Mouse (Mus musculus) retina, embryonic 14.5 days (tissue): ENCODE results near the gene Il1rap.

Experiments
- DNase-seq: peaks from one replicate; pipeline ENCODE4 v3.0.0-alpha.2; 2015; ENCODE audit warnings: low spot score

Gene Il1rap

DNA sequence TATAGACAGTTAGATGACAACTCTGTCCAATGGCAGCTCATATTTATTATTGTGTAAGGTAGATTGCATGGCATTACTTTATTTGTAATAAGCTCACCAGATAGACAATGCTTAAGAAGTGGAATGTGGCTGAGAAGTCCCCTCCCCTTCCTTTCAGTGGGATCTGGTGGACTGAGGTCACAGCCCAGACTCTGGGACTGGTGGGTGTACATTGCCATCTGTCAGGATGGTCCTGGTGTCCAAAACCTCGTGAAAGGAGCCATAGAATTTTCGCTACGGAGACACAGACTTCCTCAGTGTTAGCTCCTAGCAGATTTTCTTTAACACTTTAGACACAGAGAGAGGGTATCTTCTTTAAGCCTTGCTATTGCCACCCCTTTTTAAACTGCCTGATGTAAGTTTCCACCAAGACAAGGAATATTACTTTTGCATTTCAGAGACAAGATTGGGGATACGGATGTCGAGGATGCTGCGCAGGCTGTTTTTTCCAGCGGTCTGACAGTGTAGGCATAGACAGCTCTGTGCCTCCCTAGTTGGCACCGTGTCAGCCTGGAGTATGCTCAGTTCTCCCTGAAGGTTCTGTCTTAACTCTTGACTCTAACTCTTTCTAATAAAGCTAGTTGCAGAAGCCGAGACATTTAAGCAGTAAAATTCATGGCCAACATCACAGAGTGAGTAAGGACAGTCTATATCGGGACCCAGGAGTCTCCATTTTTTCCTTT, 31.2 kb downstream of the Il1rap start:
- DNase-seq = no peak

DNA sequence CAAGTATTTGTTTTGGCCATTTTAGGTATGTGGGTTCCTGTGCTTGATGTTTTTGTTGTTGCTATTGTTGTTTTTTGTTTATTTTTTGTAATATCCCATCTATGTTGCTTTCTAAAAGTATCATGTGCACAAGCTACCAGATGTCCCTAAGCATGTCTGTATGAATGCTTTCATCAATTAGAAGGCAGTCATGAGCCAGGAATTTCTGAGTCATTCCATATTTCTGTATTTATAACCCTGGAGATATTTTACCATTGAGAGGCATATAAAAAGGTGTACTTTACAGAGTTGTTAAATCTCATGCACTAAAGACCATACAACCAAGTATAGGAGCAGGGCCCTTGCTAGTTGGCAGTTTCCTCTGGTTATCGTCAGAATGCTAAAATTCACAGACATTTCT, 41.6 kb downstream of the Il1rap start:
- DNase-seq = no peak

DNA sequence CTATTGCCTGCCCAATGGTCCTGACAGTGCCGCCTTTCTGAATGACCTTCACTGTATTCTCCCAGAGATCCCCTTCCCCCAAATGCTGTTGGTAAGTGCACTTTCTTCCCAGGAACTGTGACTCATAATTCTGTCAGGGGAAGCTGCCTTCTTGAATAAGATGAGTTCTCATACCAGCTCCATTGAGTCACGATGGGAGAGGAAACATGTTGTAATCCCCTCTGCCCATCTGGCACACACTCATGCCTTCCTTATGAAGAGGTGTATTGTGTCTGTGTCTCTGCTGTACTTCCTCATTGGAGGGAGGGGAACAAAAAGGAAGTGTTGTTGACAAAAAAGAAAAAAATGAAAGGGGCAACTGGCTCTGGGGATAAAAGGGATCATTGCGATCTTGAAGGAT, 44.6 kb downstream of the Il1rap start:
- no peak for DNase-seq

DNA sequence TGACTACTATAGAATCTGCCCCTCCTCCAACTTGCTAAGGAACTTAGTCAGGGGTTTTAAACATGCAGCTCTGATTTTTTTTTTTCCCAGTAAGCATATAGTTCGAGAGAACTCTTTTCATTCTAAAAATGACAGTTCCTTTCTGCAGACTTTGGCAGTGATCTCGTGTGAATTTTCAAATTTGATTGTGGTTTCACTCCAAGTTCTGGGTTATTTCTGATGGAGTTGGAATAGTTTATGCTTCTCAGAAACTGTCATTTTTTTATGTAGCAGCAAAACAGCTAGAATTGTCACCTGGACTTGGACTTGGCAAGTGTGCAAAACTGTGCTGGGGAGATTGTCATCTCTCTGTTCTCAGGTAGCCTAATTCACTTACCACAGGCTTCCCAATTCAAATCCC, 53.3 kb downstream of the Il1rap start:
- DNase-seq = no peak

DNA sequence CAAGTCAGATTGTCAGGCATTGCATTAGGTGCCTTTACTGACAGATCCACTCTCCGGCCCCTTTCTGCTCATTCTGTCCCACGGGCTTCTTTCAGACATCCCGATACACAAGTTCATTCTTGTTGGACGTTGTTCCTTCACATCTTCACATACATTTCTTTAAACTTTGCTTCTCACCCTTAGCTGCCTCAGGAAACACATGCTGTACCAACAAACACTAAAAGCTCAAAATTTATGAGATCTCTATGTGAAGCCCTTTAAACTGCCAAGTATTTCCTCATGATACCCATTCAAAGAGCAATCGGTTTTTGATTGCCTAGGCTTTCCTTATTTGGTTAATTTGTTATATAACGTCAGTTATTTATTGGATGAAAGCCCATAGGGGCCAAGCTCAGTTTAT, 61.6 kb downstream of the Il1rap start:
- no peak for DNase-seq

DNA sequence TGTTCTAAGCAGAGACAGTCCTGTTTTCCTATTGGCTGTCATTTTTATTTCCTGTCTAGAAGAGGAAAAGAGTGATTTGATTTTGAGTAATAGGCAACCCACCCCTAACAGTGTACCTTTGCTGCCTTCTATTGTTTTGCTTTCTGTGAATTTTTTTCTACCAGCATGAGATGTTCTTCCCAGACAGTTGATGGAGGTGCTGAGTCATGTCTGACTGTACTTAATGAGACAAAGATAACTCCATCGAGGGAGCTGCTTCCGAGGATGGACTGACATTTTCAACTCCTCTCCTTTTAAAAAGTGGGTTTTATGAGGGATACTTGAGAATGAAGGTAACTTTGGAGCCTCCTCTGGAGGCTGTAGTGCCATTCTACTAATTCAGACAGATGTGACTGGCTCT, 64.6 kb downstream of the Il1rap start:
- DNase-seq = no peak

DNA sequence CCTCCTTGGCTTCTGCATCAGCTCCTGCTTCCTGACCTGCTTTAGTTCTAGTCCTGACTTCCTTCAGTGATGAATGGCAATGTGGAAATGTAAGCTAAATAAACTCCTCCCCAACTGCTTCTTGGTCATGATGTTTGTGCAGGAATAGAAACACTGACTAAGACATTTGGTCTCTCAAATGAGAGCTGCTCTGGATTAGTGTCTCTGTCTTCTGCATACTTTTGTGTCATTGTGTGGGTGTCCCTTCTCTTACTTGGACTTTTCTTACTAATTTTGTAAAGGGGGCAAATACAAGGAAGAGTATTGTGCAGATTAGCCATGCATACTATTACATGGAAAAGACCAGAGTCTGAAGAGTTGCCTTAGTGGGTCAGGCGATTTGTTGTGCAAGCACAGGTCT, 65.5 kb downstream of the Il1rap start:
- DNase-seq = no peak

DNA sequence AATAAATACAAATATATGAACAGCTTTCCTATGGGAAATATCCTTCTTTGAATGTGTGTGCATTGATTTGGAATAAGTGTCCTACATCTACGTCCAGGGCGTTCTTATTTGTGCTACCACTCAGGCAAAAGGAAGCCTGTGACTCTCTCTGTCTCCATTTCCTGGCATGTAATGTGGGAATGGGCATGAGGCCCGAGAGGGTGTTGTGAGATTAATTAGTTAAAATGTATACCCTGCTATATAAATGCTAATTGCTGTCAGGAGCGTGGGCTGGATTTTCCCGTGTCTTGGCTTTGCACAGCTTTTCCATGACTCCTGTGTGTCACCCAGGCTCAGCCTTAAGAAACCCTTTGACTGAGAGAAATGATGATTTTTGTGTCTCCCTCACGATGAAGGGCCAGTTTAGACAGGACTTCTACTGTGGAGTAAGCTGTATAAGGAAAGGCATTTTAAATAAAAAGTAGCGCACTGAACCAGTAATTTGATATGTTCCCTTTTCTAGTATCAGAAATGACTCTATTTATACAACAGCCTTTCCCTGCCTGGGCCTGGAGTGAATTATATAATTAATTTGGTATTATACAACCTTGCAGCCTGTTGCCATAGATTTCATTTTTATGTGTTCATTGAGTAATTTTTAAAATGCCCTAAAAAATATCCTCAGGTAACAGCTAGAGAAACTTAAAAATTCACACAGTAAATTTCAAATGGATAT, 81.4 kb downstream of the Il1rap start:
- peak; percentile 31 for DNase-seq

DNA sequence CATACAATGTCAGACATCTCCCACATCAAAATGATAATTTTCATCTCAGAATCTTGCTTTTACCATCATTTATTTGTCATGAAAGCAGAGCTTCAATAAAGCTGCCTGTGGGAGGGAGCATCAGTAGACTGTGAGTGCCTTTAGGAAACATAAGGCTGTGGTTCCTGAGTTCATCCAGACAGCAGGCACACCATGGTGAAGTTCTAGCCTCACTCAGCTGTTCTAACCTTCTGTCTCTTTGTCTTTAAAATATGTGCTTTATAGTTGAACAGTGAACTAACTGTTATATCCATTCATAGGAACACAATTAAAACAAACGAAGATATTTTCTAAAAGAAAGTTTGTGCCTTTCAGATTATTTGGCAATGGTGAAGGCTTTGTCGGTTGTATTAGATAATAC, 84.9 kb downstream of the Il1rap start:
- no peak for DNase-seq

DNA sequence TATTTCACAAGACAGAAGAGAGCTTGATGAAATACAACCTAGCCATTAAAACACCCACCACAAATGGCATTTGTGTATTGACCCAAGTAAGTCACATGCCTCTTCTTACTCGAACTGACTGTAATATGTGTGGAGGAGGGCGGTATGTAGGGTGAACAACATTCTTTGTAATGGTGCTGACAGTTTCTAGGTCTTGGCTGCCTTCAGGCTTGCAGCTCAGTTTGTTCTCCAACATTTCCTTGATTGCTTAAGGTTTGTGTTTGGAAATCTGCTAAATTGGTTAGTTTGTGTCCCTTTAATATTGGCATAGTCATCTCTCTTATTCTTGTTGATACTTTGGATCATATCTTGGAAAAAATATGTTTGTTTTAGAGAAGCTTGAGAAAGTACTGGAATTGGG, 87.6 kb downstream of the Il1rap start:
- no peak for DNase-seq

DNA sequence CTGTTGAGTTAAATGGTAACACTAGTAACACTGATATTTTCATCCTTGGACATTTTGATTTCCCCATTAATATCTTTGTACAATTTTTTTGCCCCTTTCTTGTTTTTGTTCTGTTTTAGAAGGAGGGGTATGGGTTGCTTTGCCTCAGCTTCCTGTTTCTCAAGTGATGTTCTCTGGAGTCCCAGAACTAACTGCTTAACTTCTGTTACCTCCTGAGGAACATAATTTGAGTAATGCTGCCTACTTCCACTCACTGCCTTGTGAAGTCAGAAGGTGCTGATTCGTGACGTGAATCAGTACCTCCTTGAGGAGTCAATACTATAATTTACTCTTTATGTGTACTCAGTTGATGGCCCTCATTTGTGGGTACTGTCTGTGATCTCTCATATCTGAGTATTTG, 98.9 kb downstream of the Il1rap start:
- no peak for DNase-seq

DNA sequence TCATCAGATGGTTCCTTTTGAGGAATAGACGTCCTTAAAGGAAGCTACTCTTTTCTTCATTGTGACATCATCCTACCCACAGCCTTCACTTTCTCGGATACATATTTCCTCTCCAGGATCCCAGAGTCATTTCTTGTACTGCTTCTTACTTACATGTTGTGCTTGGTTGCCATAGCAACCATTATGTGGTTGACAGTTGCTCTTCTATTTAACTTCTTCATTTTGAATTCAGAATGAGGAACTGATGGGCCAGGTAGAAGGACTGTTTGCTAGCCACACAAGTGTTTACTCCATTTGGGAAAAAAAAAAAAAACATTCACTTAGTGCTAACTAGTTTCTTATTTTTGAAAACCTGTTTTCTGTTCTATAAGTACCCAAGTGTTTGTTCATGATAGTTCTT, 108.3 kb downstream of the Il1rap start:
- no peak for DNase-seq

DNA sequence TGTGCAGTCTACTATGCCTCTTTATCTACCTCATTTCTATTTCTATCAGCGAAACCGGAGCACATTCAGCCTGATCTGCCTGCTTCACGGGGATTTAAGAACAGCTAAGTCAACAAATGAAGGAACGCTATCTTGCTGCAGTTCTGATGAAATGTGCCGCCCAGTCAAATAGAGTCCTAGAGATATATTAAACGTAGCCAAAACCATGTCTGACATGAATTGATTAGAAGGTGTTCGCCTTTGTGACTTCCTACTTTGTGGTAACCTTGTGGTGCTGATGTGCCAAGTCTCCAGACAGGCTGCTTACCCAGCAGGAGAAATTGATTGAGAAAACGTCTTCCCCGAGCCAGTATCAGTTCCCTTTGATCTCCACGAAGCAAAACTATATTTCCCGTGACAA, 109.8 kb downstream of the Il1rap start:
- no peak for DNase-seq

DNA sequence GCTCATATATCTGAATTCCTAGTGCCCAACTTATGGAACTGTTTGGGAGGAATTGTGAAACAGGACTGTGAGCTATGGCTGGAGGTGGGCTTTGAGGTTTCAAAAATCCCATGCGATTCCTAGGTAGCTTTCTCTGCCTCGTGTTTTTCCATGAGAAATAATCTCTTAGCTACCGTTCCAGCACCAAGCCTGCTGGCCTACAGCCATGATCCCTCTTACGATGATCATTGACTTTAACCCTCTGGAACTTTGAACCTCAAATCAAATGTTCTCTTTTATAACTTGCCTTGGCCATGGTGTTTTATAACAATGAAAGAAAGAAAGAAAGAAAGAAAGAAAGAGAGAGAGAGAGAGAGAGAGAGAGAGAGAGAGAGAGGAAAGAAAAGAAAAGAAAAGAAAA, 116.6 kb downstream of the Il1rap start:
- DNase-seq = no peak

DNA sequence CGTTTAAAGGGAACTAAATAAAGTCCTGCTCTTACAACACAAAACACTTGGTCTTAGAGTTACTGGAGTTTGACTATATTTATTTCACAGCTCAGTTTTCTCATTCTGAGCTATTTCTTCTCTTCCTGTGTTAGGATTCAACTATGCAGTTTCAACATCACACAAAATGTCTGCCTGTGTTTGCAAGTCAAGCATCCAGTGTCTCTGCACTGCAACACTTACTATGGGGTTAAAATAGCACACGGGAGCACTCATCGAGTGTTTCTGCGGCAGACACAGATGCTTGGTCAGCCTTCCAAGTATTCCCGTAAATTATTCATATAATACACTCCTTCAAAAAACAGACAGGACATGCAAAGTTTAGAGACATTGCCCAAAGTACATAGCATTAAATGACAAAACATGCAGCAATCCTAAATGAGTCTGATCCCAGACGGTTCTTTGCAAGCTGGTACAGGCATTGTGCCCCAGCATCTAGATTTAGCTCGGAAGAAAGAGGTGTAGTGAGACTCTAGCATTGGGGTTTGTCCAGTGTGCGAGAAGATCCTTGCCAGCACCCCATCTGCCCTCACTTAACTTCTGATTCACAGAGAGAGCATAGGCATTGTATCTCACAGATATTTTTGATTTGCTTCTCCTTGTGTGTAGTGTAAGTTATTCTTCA, 119.1 kb downstream of the Il1rap start:
- no peak for DNase-seq

DNA sequence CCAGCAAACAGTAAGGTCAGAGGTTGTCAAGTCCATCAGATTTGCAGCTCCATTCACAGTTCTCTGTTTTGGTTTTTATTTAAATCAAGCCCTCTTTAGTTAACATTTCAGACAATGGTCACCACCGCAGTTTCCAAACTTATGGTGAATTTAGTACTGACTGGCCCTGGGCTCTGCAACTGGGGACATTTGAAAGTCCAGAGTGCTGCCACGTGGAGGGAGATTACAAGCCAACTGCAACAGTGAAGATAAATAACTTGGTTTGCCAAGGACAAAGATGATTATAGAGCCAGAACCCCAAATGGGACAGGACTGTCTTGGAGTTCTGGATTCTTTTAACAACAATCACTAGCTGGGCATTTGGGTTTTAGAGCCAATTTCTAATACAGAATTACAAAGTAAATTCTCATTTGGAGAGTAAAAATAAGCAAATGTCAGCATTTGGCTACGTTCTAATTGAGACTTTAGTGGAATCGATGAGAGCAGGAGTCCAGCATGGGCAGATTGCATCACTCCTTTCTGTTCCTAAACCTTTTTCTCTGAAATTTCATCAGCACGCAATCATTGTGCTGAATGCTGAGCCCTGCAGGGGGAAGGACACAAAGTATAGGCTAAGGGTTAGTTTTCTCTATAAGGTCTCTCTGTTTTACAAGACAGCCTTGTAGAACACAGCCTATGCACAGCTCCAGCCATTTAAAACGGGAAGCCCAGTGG, 124.3 kb downstream of the Il1rap start:
- DNase-seq = no peak

DNA sequence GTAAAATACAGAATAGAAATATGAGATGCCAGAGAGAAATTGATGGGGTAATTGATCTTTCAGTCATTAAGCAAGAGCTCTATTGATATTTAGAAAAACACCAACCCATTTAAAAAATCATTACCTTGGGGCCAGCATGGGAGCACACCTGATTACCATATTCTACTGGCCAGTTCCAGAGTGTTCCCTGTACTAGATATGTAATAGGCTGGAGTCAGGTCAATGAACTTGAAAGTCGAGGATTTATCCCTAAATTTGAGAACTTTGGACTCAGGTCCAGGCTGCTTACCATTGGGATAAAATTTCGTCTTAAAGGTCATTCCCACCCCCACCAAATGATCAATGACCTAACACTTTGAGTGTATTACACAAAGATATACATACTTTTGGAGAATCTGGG, 125.0 kb downstream of the Il1rap start:
- no peak for DNase-seq

DNA sequence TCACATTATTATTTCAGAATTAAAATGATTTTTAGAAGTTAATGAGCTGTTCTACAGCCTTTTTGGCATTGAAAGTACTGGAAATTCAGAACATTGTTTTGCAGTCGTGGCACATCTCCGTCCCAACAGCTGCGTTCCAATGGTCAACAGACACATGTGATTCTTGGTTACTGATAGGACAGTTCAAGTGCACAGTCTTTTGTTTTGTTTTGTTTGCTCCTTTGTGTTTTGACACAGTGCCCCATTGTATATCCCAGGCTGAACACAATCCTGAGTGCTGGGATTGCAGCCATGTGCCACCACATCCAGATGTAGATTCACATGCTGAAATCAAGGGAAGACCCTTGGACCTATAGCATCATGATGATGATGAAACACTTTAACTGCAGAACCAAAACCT, 129.4 kb downstream of the Il1rap start:
- DNase-seq = no peak

DNA sequence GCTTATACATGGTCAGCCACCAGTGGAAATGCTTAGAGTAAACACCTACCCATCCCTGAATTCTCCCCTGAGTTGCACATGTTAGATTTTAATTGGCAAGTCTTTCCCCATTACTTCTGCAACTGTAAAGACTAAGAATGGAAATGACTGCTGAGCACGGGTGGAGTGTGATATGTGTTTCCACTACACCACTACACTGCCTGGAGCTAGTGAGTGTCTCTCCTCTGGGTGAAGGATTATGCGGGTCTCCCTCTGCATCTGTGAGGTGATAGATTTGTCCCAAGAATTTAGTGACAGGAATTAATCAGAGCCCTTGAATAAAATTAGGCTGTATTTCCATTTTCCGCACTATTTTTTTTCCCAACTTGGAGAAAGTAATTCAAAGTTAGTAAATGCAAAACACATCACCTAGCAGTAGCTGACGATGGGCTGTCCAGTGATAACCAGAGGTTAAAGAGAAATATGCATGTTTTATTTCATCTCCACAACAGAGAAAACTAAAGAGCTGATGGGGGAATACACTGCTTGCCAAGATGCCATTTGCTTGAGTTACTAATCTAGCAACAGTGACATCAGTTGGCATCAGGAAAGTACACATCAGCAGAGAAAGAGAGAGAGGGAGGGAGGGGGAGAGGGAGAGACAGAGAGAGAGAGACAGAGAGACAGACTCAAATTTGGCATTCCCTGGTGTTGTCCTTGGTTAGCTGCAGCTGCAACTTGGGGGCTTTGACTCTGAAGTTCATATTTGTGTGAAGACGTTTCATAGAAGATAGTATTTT, 132.2 kb downstream of the Il1rap start:
- no peak for DNase-seq

DNA sequence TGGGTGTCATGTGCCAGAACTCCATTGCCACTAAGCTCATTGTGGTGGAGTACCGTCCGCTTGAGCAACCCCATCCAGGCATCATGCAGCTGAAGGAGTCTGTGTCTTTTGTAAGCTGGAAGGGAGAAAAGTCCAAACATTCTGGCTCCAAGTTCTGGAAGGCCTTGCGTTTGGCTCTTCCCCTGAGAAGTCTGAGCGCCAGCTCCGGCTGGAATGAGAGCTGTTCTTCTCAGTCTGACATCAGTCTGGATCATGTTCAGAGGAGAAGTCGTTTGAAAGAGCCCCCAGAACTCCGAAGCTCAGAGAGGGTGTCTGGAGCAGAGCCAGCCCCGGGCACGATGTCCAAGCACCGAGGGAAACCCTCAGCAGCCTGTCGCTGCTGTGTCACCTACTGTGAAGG, 141.0 kb downstream of the Il1rap start:
- DNase-seq = no peak

DNA sequence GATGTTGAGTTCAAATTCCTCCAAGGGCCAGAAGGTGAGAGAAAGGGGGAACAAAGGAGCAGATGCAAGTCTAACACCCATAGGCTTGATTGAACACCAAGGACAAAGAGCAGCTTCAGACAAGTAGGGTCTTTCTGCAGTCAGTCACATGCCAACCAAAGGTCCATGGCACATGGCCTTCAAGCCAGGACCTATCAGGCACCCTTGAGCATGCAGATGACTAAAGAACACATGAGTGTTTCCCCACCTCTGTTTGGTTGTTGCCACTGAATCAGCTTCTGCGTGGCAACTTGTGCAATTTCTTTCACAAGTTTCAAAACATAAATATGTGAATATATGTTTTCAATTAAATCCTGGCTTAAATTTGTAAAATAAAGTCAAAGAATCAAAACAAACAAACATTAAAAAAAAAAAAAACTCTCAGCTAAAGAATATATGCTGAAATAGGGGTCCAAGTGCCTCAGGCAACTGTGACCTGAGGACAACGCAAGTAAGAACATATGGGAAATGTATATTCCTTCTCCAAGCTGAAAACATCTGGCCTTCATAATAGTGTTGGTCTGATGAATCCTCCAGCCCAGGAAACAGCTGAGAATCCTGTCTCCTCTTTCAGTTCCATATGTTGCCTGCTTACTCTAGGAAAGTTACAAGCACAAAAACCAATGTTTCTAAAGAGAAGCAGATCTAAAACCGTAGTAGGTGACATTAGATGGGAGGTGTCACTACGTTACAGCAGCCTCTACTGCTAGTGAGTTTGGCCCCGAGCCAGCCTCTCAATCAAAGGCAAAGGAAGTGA, 142.6 kb downstream of the Il1rap start:
- DNase-seq = no peak
